In the genomic region with DNA sequence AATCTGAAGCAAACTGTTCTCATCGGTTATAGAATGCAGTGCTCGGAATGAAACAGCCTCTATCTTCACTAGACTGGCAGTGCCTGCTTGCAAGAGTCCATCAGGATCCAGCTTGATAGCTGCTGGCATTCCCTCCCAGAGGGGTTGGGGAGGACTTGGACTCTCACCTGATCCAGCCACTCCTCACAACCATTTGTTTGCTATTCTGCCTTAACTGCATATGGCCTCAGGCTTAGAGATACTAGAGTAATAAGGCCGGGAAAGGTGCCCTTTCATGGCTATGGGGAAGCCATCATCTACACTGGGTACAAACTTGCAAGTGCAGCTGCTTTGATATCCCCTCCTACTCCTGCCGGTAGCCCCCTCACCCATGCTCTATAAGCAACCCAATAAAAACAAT, we compare ENCODE assay signal across 22 mouse cellular contexts. TPM values are rescaled to one million over a fixed set of nuclear protein-coding genes. Genes with fewer than 3 reads are reported as not detected.
DNase-seq lines count a peak whose midpoint lies in the region; ATAC-seq and TF ChIP-seq lines count a peak whose summit lies in the region.
"Had no signal": no experiment of that assay in that cellular context is flagged by ENCODE, and none has a peak within 500 bp of the region (broad histone marks: within the 10 kb centered on the region; RNA-seq: fewer than 3 reads in every experiment).

No protein-coding gene starts in this region.

- intact Hi-C loops in heart, postnatal 36 days (cut with DNase I), result loop anchor here (5.0 kb wide), 1 partner anchor 154 kb away; a partner anchor contains a TSS

- no peaks in the 10 kb centered on the region for H3K4me1 ChIP-seq in intestine, embryonic 15.5 days (replicated peaks)
- peaks cover 5% of the 10 kb centered on the region for H3K4me1 ChIP-seq in intestine, embryonic 16.5 days (ENCODE audit: control insufficient read depth, insufficient read depth, low read length)
- H3K4me1 ChIP-seq in intestine, postnatal 0 days (replicated peaks; ENCODE audit: control insufficient read depth, insufficient read depth, low read length), result no peaks in the 10 kb centered on the region; the same call in 1 of the 2 replicates
- H3K4me1 ChIP-seq in small intestine, adult 2 months (ENCODE audit: control insufficient read depth, insufficient read depth, insufficient read length, low read length), result peaks cover 8% of the 10 kb centered on the region; the same call in 1 of the 2 replicates

- no peak for TF ChIP-seq CTCF in intestine, postnatal 0 days (IDR thresholded peaks at IDR 0.05; ENCODE audit: low read depth)
- TF ChIP-seq CTCF in small intestine, adult 2 months (IDR thresholded peaks at IDR 0.05; ENCODE audit: extremely low read depth, insufficient read length, insufficient replicate concordance, low read depth, low read length), result no peak

- DNase-seq in embryo, embryonic 10.5 days (ENCODE audit: low spot score), result no peak
- no peak for DNase-seq in kidney, postnatal 10 days
- no peak for DNase-seq in heart, postnatal 36 days
- DNase-seq: adrenal gland, adult 2 months; adrenal gland, adult 8-10 months; adrenal gland, postnatal 10 days; adrenal gland, postnatal 14 days; adrenal gland, postnatal 25 days; adrenal gland, postnatal 36 days; B cell, adult 2 months; cerebellum, adult 11 months; cerebellum, adult 11-12 months had no signal

- no peaks in the 10 kb centered on the region for H3K9me3 ChIP-seq in intestine, embryonic 15.5 days
- no peaks in the 10 kb centered on the region for H3K9me3 ChIP-seq in intestine, embryonic 16.5 days (ENCODE audit: control insufficient read depth, low read length)
- H3K9me3 ChIP-seq in intestine, postnatal 0 days (ENCODE audit: control insufficient read depth), result no peaks in the 10 kb centered on the region
- H3K9me3 ChIP-seq: G1E had no signal

- H3K9ac ChIP-seq in intestine, embryonic 15.5 days, result no peak overlapping the region
- H3K9ac ChIP-seq in intestine, embryonic 16.5 days (ENCODE audit: low read depth, low read length), result no peak overlapping the region
- H3K9ac ChIP-seq in intestine, postnatal 0 days (ENCODE audit: low read depth, low read length), result no peak overlapping the region

- no peak overlapping the region for H3K4me3 ChIP-seq in intestine, embryonic 15.5 days (replicated peaks)
- no peak overlapping the region for H3K4me3 ChIP-seq in intestine, embryonic 16.5 days (ENCODE audit: low read length)
- H3K4me3 ChIP-seq in intestine, postnatal 0 days (ENCODE audit: low read depth, low read length), result no peak overlapping the region
- no peak overlapping the region for H3K4me3 ChIP-seq in small intestine, adult 2 months (ENCODE audit: low read depth, low read length)

- H3K4me2 ChIP-seq in intestine, embryonic 15.5 days (replicated peaks), result no peak overlapping the region
- no peak overlapping the region for H3K4me2 ChIP-seq in intestine, embryonic 16.5 days (ENCODE audit: low read depth, low read length)
- H3K4me2 ChIP-seq in intestine, postnatal 0 days (replicated peaks; ENCODE audit: low read depth), result peak overlapping the region; percentile 3

- H3K36me3 ChIP-seq in intestine, embryonic 15.5 days, result no peaks in the 10 kb centered on the region
- no peaks in the 10 kb centered on the region for H3K36me3 ChIP-seq in intestine, embryonic 16.5 days (ENCODE audit: control insufficient read depth, insufficient read depth, low read length)
- H3K36me3 ChIP-seq in intestine, postnatal 0 days (ENCODE audit: control insufficient read depth, insufficient read depth), result peaks cover 15% of the 10 kb centered on the region
- peaks cover 16% of the 10 kb centered on the region for H3K36me3 ChIP-seq in small intestine, adult 2 months (ENCODE audit: control insufficient read depth, insufficient read depth, low read length)

- no peaks in the 10 kb centered on the region for H3K27me3 ChIP-seq in intestine, embryonic 15.5 days (replicated peaks)
- no peaks in the 10 kb centered on the region for H3K27me3 ChIP-seq in intestine, embryonic 16.5 days (replicated peaks; ENCODE audit: control insufficient read depth, insufficient read depth, low read length)
- no peaks in the 10 kb centered on the region for H3K27me3 ChIP-seq in intestine, postnatal 0 days (replicated peaks; ENCODE audit: control insufficient read depth, insufficient read depth, low read length)
- no peaks in the 10 kb centered on the region for H3K27me3 ChIP-seq in small intestine, adult 2 months (ENCODE audit: control insufficient read depth, insufficient read depth, low read length)
- H3K27me3 ChIP-seq: CH12.LX, Patski had no signal

- TF ChIP-seq POLR2A in small intestine, adult 2 months (IDR thresholded peaks at IDR 0.05; ENCODE audit: low read depth, low read length), result no peak

- peak; percentile 36; the same call in 1 of the 2 replicates for ATAC-seq in intestine, embryonic 15.5 days
- ATAC-seq in intestine, embryonic 16.5 days, result peak; percentile 56
- peak; percentile 56 for ATAC-seq in intestine, postnatal 0 days
- no peak for ATAC-seq in erythroid progenitor cell, adult 5-6 weeks (replicated peaks; ENCODE audit: low FRiP score, poor library complexity, severe bottlenecking)
- ATAC-seq: activated CD4-positive, CD25-positive, alpha-beta regulatory T cell, adult 4 months; CD4-positive, CD25-positive, alpha-beta regulatory T cell, adult 4 months; Patski had no signal

- WGBS in intestine, embryonic 15.5 days, result 85% methylated on average over 4 of the region's 4 CpGs
- WGBS in intestine, embryonic 16.5 days, result 87% methylated on average over 4 of the region's 4 CpGs
- WGBS in intestine, postnatal 0 days, result 49% methylated on average over 4 of the region's 4 CpGs
- 49% methylated on average over 4 of the region's 4 CpGs for WGBS in small intestine, adult 2 months

- no peak overlapping the region for H3K27ac ChIP-seq in intestine, embryonic 15.5 days
- H3K27ac ChIP-seq in intestine, embryonic 16.5 days (ENCODE audit: low read length), result peak overlapping the region; percentile 24; the same call in 1 of the 2 replicates
- no peak overlapping the region for H3K27ac ChIP-seq in intestine, postnatal 0 days (ENCODE audit: low read depth, low read length)
- peak overlapping the region; percentile 56; the same call in 1 of the 2 replicates for H3K27ac ChIP-seq in small intestine, adult 2 months (ENCODE audit: insufficient read depth, low read depth, low read length)

RNA-seq across cellular contexts. Expression of a gene that starts 3.1 kb away (rescaled TPM):
- 28.6 and 33.9 TPM in 2 replicates for polyA plus RNA-seq in intestine, embryonic 15.5 days (2015; fragmentation: Nextera tagmentation; extraction: Ambion mirVana)
- polyA plus RNA-seq in intestine, embryonic 16.5 days (2015; fragmentation: Nextera tagmentation; extraction: Ambion mirVana), result 30.4 and 32.4 TPM in 2 replicates
- polyA plus RNA-seq in intestine, postnatal 0 days (2015; fragmentation: Nextera tagmentation; extraction: Ambion mirVana), result 21.4 and 23.6 TPM in 2 replicates
- 11.9 and 15.2 TPM in 2 replicates for polyA plus RNA-seq in small intestine, adult 2 months (2012; rRNA removed)
- total RNA-seq in heart, postnatal 36 days (2021), result 10 to 100 TPM; 63.4 to 76.8 TPM
- 1.7 and 4.7 TPM in 2 replicates for total RNA-seq in erythroid progenitor cell, adult 5-6 weeks (2015; ENCODE audit: low replicate concordance)
- 0.08 and 5.4 TPM in 2 replicates for total RNA-seq in erythroid progenitor cell, adult 5-6 weeks (2017; ENCODE audit: low replicate concordance)

Comparison
In these comparisons a context has a peak if more than half of its experiments do, and no peak if none do; other contexts are left out.
1. H3K27ac ChIP-seq: peak in intestine, embryonic 16.5 days (single experiment) and small intestine, adult 2 months (single experiment); none in intestine, embryonic 15.5 days (single experiment) and intestine, postnatal 0 days (single experiment).